Mouse (Mus musculus): ENCODE results near the gene Cntrob. TPM values are rescaled to one million over a fixed set of nuclear protein-coding genes. Genes with fewer than 3 reads are reported as not detected.

The Cntrob gene
- polyA plus RNA-seq, 1 experiment from 2014 or later: 32.1 TPM

- 77% methylated on average over 2 of the region's 2 CpGs for WGBS
- no peak overlapping the region for H3K4me3 ChIP-seq (ENCODE audit: low read depth, low read length)
- peaks cover 32% of the 10 kb centered on the region for H3K36me3 ChIP-seq (ENCODE audit: control insufficient read depth, insufficient read depth, low read length)
- no peaks in the 10 kb centered on the region for H3K9me3 ChIP-seq (ENCODE audit: control insufficient read depth, low read length)
- no peak for ATAC-seq (replicated peaks; ENCODE audit: low FRiP score)
- H3K9ac ChIP-seq (ENCODE audit: low read length): no peak overlapping the region
- H3K4me2 ChIP-seq (ENCODE audit: low read depth, low read length, severe bottlenecking): no peak overlapping the region
- peaks cover 21% of the 10 kb centered on the region for H3K4me1 ChIP-seq (replicated peaks; ENCODE audit: control insufficient read depth, insufficient read depth, low read length)
- H3K27me3 ChIP-seq (ENCODE audit: control insufficient read depth, insufficient read depth, low read length): no peaks in the 10 kb centered on the region
- no peak for DNase-seq (ENCODE audit: low spot score)
- H3K27ac ChIP-seq (ENCODE audit: low read depth, low read length): no peak overlapping the region
Measured at GRCm38 (mm10) chr11:69362479-69362878, 38.9 kb upstream of the Cntrob start.

DNA sequence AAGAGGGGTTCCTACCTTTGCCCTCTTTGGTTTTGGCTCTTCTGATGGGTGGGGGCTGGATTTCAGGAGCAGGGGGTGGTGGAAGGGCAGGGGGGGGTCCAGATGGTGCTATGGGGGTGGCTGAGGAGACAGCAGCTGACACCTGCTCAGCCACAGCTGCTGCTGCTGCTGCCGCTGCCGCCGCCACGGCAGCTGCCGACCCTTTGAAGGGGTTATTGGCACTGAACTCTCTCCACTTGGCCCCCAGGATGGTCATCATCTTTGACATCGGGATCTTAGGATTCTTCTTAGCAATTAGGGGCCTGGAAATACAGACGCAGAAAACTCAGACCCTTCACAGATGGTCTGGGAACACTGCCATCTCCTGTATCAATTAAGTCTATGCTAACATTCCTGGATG lies 38.4 kb upstream of the Cntrob start:
- DNase-seq (ENCODE audit: low spot score): no peak
- no peak overlapping the region for H3K27ac ChIP-seq (ENCODE audit: low read depth, low read length)
- no peaks in the 10 kb centered on the region for H3K9me3 ChIP-seq (ENCODE audit: control insufficient read depth, low read length)
- H3K4me1 ChIP-seq (replicated peaks; ENCODE audit: control insufficient read depth, insufficient read depth, low read length): peaks cover 19% of the 10 kb centered on the region
- H3K4me3 ChIP-seq (ENCODE audit: low read depth, low read length): no peak overlapping the region
- no peak for ATAC-seq (replicated peaks; ENCODE audit: low FRiP score)
- no peak overlapping the region for H3K9ac ChIP-seq (ENCODE audit: low read length)
- no peaks in the 10 kb centered on the region for H3K27me3 ChIP-seq (ENCODE audit: control insufficient read depth, insufficient read depth, low read length)
- no peak overlapping the region for H3K4me2 ChIP-seq (ENCODE audit: low read depth, low read length, severe bottlenecking)
- WGBS: 71% methylated on average over 7 of the region's 7 CpGs
- peaks cover 35% of the 10 kb centered on the region for H3K36me3 ChIP-seq (ENCODE audit: control insufficient read depth, insufficient read depth, low read length)

GRCm38 (mm10) chr11:69357690-69358089 lies 34.1 kb upstream of the Cntrob start:
- no peaks in the 10 kb centered on the region for H3K27me3 ChIP-seq (ENCODE audit: control insufficient read depth, insufficient read depth, low read length)
- peaks cover 32% of the 10 kb centered on the region for H3K36me3 ChIP-seq (ENCODE audit: control insufficient read depth, insufficient read depth, low read length)
- no peak for ATAC-seq (replicated peaks; ENCODE audit: low FRiP score)
- H3K4me3 ChIP-seq (ENCODE audit: low read depth, low read length): no peak overlapping the region
- no peaks in the 10 kb centered on the region for H3K9me3 ChIP-seq (ENCODE audit: control insufficient read depth, low read length)
- WGBS: 91% methylated on average over 12 of the region's 12 CpGs
- DNase-seq (ENCODE audit: low spot score): no peak
- no peak overlapping the region for H3K27ac ChIP-seq (ENCODE audit: low read depth, low read length)
- H3K9ac ChIP-seq (ENCODE audit: low read length): no peak overlapping the region
- no peak overlapping the region for H3K4me2 ChIP-seq (ENCODE audit: low read depth, low read length, severe bottlenecking)
- H3K4me1 ChIP-seq (replicated peaks; ENCODE audit: control insufficient read depth, insufficient read depth, low read length): no peaks in the 10 kb centered on the region

DNA sequence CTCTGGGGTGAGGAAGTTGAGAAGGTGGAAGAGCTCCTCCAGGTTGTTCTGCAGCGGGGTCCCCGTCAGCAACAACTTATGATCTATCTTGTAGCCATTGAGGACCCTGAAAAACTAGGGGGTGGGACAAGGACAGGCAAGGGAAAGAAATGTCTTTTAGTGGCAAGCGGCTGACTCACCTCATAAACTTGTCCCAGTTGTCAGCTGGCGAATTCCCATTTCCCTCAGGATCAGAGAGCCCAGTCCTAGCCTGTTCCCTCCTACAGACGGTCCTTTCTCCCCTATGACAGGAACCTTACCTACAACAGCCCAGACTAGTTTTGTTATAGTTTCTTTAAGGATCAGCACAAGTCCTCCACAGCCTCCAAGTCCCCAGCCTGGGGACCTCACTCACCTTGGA lies 33.0 kb upstream of the Cntrob start:
- WGBS: 95% methylated on average over 5 of the region's 5 CpGs
- Histone ChIP-seq H3K9me3 (ENCODE audit: control insufficient read depth, low read length) (no peaks in the 10 kb centered on the region), H3K4me2 (ENCODE audit: low read depth, low read length, severe bottlenecking) (no peak overlapping the region), H3K4me1 (replicated peaks; ENCODE audit: control insufficient read depth, insufficient read depth, low read length) (no peaks in the 10 kb centered on the region), H3K4me3 (ENCODE audit: low read depth, low read length) (no peak overlapping the region), H3K27ac (ENCODE audit: low read depth, low read length) (no peak overlapping the region), H3K27me3 (ENCODE audit: control insufficient read depth, insufficient read depth, low read length) (no peaks in the 10 kb centered on the region), H3K9ac (ENCODE audit: low read length) (no peak overlapping the region), H3K36me3 (ENCODE audit: control insufficient read depth, insufficient read depth, low read length) (peaks cover 30% of the 10 kb centered on the region)
- ATAC-seq (replicated peaks; ENCODE audit: low FRiP score): no peak
- DNase-seq (ENCODE audit: low spot score): no peak

DNA sequence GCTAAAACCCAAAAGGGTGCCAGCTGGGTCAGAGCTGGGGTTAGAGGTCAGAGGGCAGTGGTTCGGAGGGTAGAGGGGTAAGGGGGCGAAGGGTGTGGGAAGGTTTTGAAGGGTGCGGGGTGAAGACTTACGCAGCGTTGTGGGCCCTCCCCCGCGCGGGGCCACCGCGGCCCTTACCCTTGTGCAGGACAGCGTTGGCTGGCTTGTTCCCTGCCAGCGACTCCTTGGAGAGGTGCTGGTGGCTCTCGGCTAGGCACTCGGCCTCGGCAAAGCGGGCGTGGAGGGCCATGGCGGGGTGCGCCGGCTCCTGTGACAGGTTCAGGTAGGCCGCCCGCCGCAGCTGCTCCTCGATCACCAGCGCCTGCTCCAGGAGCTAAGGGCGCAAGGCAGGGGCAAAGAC lies 22.9 kb upstream of the Cntrob start:
- H3K4me3 ChIP-seq (ENCODE audit: low read depth, low read length): no peak overlapping the region
- no peak overlapping the region for H3K27ac ChIP-seq (ENCODE audit: low read depth, low read length)
- DNase-seq (ENCODE audit: low spot score): no peak
- H3K4me1 ChIP-seq (replicated peaks; ENCODE audit: control insufficient read depth, insufficient read depth, low read length): no peaks in the 10 kb centered on the region
- 91% methylated on average over 24 of the region's 26 CpGs for WGBS
- H3K36me3 ChIP-seq (ENCODE audit: control insufficient read depth, insufficient read depth, low read length): peaks cover 13% of the 10 kb centered on the region; the same call in 1 of the 2 replicates
- ATAC-seq (replicated peaks; ENCODE audit: low FRiP score): no peak
- H3K9me3 ChIP-seq (ENCODE audit: control insufficient read depth, low read length): no peaks in the 10 kb centered on the region
- no peaks in the 10 kb centered on the region for H3K27me3 ChIP-seq (ENCODE audit: control insufficient read depth, insufficient read depth, low read length)
- no peak overlapping the region for H3K9ac ChIP-seq (ENCODE audit: low read length)
- H3K4me2 ChIP-seq (ENCODE audit: low read depth, low read length, severe bottlenecking): no peak overlapping the region

- peaks cover 6% of the 10 kb centered on the region for H3K27me3 ChIP-seq (ENCODE audit: control insufficient read depth, insufficient read depth, low read length)
- H3K36me3 ChIP-seq (ENCODE audit: control insufficient read depth, insufficient read depth, low read length): peaks cover 4% of the 10 kb centered on the region; the same call in 1 of the 2 replicates
- peak within 1 kb of the TSS; percentile 48 for H3K4me3 ChIP-seq (ENCODE audit: low read depth, low read length)
- H3K4me1 ChIP-seq (replicated peaks; ENCODE audit: control insufficient read depth, insufficient read depth, low read length): no peaks in the 10 kb centered on the region; the same call in 1 of the 2 replicates
- peak within 1 kb of the TSS; percentile 50; the same call in 1 of the 2 replicates for H3K27ac ChIP-seq (ENCODE audit: low read depth, low read length)
- peak within 1 kb of the TSS; percentile 73 for H3K9ac ChIP-seq (ENCODE audit: low read length)
- 1% methylated on average over 92 of the region's 99 CpGs for WGBS
- no peaks in the 10 kb centered on the region for H3K9me3 ChIP-seq (ENCODE audit: control insufficient read depth, low read length)
- peak; percentile 89 for DNase-seq (ENCODE audit: low spot score)
- peak; percentile 87 for ATAC-seq (replicated peaks; ENCODE audit: low FRiP score)
- H3K4me2 ChIP-seq (ENCODE audit: low read depth, low read length, severe bottlenecking): peak within 1 kb of the TSS; percentile 86
Measured at GRCm38 (mm10) chr11:69340161-69341131, 16.9 kb upstream of the Cntrob start, which contains the start of gene Rnf227. Rnf227 (plus strand) TSS chr11:69340461.

DNA sequence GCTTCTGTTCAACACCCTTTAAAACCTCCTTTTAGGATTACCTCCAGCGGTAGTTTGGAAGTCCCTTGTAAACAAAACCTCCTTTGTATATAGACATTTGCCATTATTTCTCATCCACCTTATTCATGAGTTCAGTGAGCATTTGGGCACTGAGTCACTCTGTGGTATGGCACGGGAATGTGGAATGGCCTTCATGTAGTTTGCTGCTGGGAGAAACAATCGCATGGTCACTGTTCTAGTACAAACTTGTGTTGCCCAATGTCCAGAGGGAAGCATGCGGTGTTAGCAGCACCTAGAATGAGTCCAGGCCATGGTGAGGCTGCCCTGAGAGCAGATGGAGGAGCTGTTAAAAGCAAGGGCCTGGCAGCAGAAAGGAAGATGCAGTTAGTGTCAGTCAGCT lies 11.2 kb upstream of the Cntrob start:
- no peak overlapping the region for H3K4me3 ChIP-seq (ENCODE audit: low read depth, low read length)
- H3K36me3 ChIP-seq (ENCODE audit: control insufficient read depth, insufficient read depth, low read length): no peaks in the 10 kb centered on the region
- DNase-seq (ENCODE audit: low spot score): no peak
- no peak for ATAC-seq (replicated peaks; ENCODE audit: low FRiP score)
- H3K27ac ChIP-seq (ENCODE audit: low read depth, low read length): no peak overlapping the region
- no peaks in the 10 kb centered on the region for H3K9me3 ChIP-seq (ENCODE audit: control insufficient read depth, low read length)
- WGBS: 74% methylated on average over 4 of the region's 4 CpGs
- no peak overlapping the region for H3K9ac ChIP-seq (ENCODE audit: low read length)
- peaks cover 11% of the 10 kb centered on the region; the same call in 1 of the 2 replicates for H3K4me1 ChIP-seq (replicated peaks; ENCODE audit: control insufficient read depth, insufficient read depth, low read length)
- no peak overlapping the region for H3K4me2 ChIP-seq (ENCODE audit: low read depth, low read length, severe bottlenecking)
- peaks cover 3% of the 10 kb centered on the region; the same call in 1 of the 2 replicates for H3K27me3 ChIP-seq (ENCODE audit: control insufficient read depth, insufficient read depth, low read length)

- Histone ChIP-seq H3K9ac (ENCODE audit: low read length) (no peak overlapping the region), H3K4me1 (replicated peaks; ENCODE audit: control insufficient read depth, insufficient read depth, low read length) (peaks cover 11% of the 10 kb centered on the region; the same call in 1 of the 2 replicates), H3K4me2 (ENCODE audit: low read depth, low read length, severe bottlenecking) (no peak overlapping the region), H3K36me3 (ENCODE audit: control insufficient read depth, insufficient read depth, low read length) (no peaks in the 10 kb centered on the region), H3K9me3 (ENCODE audit: control insufficient read depth, low read length) (no peaks in the 10 kb centered on the region), H3K4me3 (ENCODE audit: low read depth, low read length) (no peak overlapping the region), H3K27ac (ENCODE audit: low read depth, low read length) (no peak overlapping the region), H3K27me3 (ENCODE audit: control insufficient read depth, insufficient read depth, low read length) (no peaks in the 10 kb centered on the region)
- DNase-seq (ENCODE audit: low spot score) (no peak), ATAC-seq (replicated peaks; ENCODE audit: low FRiP score) (no peak)
- WGBS: 71% methylated on average over 3 of the region's 3 CpGs
Measured at GRCm38 (mm10) chr11:69333922-69334321, 10.3 kb upstream of the Cntrob start.
